Mouse (Mus musculus) gastrocnemius, adult 2 months (tissue): ENCODE data around the gene Gls. TPM values are rescaled to one million over a fixed set of nuclear protein-coding genes. Genes with fewer than 3 reads are reported as not detected.
A peak's percentile ranks its signal among the peaks of the same experiment; 100 is the strongest.

Experiments
- DNase-seq: peaks from one replicate; pipeline ENCODE4 v3.0.0; 2022
- H3K27ac ChIP-seq: fragments of 200-600 bp; 2 replicates; pipeline ENCODE4 v1.8.1; 2022; ENCODE audit warnings: mild to moderate bottlenecking
- H3K4me3 ChIP-seq: fragments of 200-600 bp; 2 replicates; pipeline ENCODE4 v1.8.1; 2022; ENCODE audit warnings: mild to moderate bottlenecking, moderate library complexity
- CTCF ChIP-seq: fragments of 200-600 bp; IDR thresholded peaks from 2 replicates; pipeline ENCODE4 v1.8.1; 2022; ENCODE audit warnings: antibody characterized with exemption, mild to moderate bottlenecking, moderate library complexity
- intact Hi-C: fragments of 180-260 bp; cut with DNase I; formaldehyde crosslinking; loops from one replicate; pipeline ENCODE4 v1.15.1; 2025
- long read RNA-seq, 2 experiments: library from polyadenylated mRNA; stranded (forward); transcript quantifications; one replicate each; pipeline ENCODE4 v2.0.0; 2021
- total RNA-seq, 2 experiments: library from RNA; stranded (reverse); gene quantifications; 2 replicates each; pipeline ENCODE4 v1.2.3; 2021

Gene Gls
- total RNA-seq = 10 to 100 TPM; 57.3 to 88.0 TPM
- long read RNA-seq, experiment 1, full-length matches to known transcripts = 27 of 39 reads
- long read RNA-seq, experiment 1, partial matches to known transcripts = 2 of 39 reads
- long read RNA-seq, experiment 1, other reads (novel, unspliced or antisense) = 10 of 39 reads
- long read RNA-seq, experiment 2, full-length matches to known transcripts = 34 of 43 reads
- long read RNA-seq, experiment 2, partial matches to known transcripts = 3 of 43 reads
- long read RNA-seq, experiment 2, other reads (novel, unspliced or antisense) = 6 of 43 reads

GRCm38 (mm10) chr1:52233143-52233713 is at the start of gene Gls:
TSS of gene Gls (minus strand) at chr1:52233232.
- peak within 1 kb of the TSS; percentile 97 for H3K27ac ChIP-seq
- intact Hi-C loops = loop anchor here (2.0 to 5.0 kb wide), 3 partner anchors 36 to 116 kb away; partner anchors contain the start of gene Stat1
- TF ChIP-seq CTCF = no peak
- H3K4me3 ChIP-seq = peak within 1 kb of the TSS; percentile 99
- peak; percentile 98 for DNase-seq

GRCm38 (mm10) chr1:52279831-52280595 is 47.0 kb upstream of the Gls start:
- no peak for TF ChIP-seq CTCF
- intact Hi-C loops = no loop called here
- Histone ChIP-seq H3K27ac (no peak overlapping the region), H3K4me3 (no peak overlapping the region)
- no peak for DNase-seq

- intact Hi-C loops = no loop called here
- no peak for TF ChIP-seq CTCF
- no peak overlapping the region for H3K4me3 ChIP-seq
- no peak for DNase-seq
- H3K27ac ChIP-seq = no peak overlapping the region
Measured at GRCm38 (mm10) chr1:52279331-52279730, 46.3 kb upstream of the Gls start.

- no peak for TF ChIP-seq CTCF
- DNase-seq = no peak
- intact Hi-C loops = no loop called here
Measured at GRCm38 (mm10) chr1:52278073-52278472, 45.0 kb upstream of the Gls start.

DNA sequence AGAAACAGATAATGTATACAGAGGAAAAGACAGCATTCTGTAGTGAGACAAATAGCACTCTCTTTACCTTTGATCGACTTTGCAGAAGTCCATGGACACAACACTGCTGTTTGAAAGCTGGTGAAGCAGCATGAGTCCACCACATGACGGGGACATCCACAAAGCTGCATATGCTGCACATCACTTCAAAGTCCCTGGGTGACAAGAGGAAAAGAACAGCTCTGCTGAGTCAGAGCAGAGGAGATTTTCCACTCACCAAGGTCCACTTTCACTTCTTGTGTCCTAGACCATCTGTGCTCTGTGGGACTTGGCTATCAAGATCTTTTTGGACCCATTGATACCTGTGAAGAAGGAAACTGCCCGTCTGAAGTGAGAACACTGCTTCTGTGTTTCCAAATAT is 41.2 kb upstream of the Gls start:
- no peak for TF ChIP-seq CTCF
- Histone ChIP-seq H3K27ac (no peak overlapping the region), H3K4me3 (no peak overlapping the region)
- DNase-seq = no peak
- intact Hi-C loops = no loop called here

More at GRCm38 (mm10) chr1:52278073-52278472, 45.0 kb upstream of the Gls start:
- Histone ChIP-seq H3K27ac (no peak overlapping the region), H3K4me3 (no peak overlapping the region)

DNA sequence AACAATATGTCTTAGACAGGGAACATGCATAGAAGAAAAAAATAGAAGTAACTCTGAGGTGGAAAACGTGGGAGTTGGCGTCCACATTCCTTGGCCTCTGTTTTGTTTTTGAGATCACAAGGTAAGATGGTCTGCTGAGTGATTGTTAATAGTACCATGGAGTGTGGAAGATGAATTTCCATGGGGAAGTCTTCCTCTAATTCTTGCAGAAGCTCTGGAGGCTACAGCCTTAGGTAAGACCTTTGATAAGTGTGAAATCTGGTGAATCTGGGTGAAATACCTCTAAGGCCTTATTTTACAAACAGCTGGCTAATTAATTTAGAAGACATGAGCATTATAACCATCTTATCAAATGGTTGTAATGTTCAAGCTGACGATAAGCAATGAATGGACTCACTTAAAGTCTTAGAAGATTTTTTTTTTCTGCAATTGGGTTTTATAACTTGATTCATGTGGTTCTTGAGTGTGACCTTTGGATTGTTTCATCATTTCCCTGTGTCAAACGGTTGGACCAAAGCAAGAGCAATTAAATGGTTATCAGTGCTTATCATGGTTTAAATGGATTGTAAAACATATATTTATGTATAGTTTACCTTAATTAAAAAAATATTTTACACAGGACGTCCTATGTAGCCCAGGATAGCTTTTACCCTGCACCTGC is 39.1 kb upstream of the Gls start:
- no peak for TF ChIP-seq CTCF
- intact Hi-C loops = no loop called here

GRCm38 (mm10) chr1:52270354-52270753 is 37.3 kb upstream of the Gls start:
- Histone ChIP-seq H3K4me3 (no peak overlapping the region), H3K27ac (no peak overlapping the region)
- DNase-seq = no peak
- intact Hi-C loops = no loop called here
- TF ChIP-seq CTCF = no peak

More for the DNA sequence above, 39.1 kb upstream of the Gls start:
- no peak overlapping the region for H3K27ac ChIP-seq
- H3K4me3 ChIP-seq = no peak overlapping the region
- no peak for DNase-seq

DNA sequence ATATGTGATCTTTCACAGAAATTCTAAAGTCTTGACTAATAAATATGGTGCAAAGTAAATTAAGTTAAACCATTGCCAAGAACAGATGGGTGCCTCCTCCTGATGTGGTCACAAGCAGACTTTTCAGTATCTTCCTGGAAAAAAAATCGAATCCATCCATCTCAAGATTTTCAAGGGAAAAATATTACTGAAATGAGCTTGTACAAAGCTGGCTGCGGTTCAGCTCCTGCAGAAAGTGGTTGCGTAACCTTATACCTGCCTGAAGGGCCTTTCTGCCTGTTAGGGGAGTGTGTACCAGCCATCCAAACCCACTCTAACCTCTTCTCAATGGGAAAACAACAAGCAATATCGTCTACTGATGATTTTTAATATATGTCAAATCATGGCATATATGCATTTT is 36.6 kb upstream of the Gls start:
- H3K4me3 ChIP-seq = no peak overlapping the region
- DNase-seq = no peak
- H3K27ac ChIP-seq = no peak overlapping the region
- intact Hi-C loops = loop anchor here (2.0 kb wide), 1 partner anchor 37 kb away; the partner anchor contains the start of gene Gls
- TF ChIP-seq CTCF = no peak

DNA sequence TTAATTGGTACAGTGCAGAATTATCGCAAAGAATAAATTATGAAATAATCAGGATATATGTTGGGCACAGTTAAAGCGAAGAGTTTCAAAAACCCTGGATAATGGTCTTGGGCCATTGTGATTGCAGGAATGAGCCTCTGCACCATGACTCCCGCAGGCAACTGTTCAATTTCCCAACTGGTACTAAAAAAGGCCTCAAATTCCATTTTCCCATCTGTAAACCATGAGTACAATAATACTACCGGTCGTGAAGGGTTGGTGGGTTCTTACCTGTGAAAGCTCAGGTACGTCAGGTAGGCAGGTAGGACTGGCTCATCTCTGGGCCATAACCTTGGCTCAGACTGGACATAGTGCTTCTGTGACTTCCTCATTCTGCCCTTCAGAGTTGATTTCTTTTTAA is 35.0 kb upstream of the Gls start:
- intact Hi-C loops = loop anchor here (2.0 kb wide), 1 partner anchor 35 kb away; the partner anchor contains the start of gene Gls
- H3K27ac ChIP-seq = no peak overlapping the region
- no peak for TF ChIP-seq CTCF
- no peak overlapping the region for H3K4me3 ChIP-seq
- no peak for DNase-seq

- peak; percentile 58 for DNase-seq
- no peak overlapping the region for H3K27ac ChIP-seq
- H3K4me3 ChIP-seq = no peak overlapping the region
- intact Hi-C loops = loop anchor here (1.0 to 2.0 kb wide), 2 partner anchors 35 to 121 kb away; partner anchors contain the start of gene Gls
- TF ChIP-seq CTCF = peak; percentile 73
Measured at GRCm38 (mm10) chr1:52267606-52268005, 34.6 kb upstream of the Gls start.

DNA sequence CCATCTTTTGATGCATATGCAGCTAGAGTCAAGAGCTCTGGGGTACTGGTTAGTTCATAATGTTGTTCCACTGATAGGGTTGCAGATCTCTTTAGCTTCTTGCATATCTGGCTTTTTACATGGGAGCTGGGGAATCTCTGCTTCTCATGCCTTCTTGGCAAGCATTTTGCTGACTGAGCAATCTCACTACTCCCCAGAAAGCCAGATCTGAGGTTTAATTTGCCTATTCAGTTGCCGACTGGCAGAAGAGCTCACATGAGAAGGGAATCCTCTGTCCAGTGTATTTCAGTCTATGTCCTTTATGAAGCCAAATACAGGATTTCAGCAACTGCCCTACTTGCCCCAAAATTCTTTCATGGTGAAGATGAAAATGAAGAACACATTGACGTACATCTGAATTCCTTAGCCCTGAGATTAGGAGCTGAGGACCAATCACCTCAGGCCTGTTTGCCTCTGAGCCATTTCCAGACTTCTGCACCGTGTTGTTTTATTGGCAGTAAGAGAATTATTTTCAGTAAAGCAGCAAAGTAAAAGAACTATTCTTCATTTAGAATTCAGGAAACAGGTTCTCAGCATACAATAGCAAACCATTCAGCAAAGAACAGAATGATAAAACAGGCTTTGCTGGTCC is 33.0 kb upstream of the Gls start:
- intact Hi-C loops = no loop called here
- peak overlapping the region; percentile 17 for H3K27ac ChIP-seq
- TF ChIP-seq CTCF = no peak

GRCm38 (mm10) chr1:52264290-52264689 is 31.3 kb upstream of the Gls start:
- DNase-seq = no peak
- Histone ChIP-seq H3K4me3 (no peak overlapping the region), H3K27ac (no peak overlapping the region)
- TF ChIP-seq CTCF = no peak
- intact Hi-C loops = no loop called here

More for the DNA sequence above, 33.0 kb upstream of the Gls start:
- no peak overlapping the region for H3K4me3 ChIP-seq
- no peak for DNase-seq
